Mouse (Mus musculus): ENCODE results near the gene Samd8.

The Samd8 gene

DNA sequence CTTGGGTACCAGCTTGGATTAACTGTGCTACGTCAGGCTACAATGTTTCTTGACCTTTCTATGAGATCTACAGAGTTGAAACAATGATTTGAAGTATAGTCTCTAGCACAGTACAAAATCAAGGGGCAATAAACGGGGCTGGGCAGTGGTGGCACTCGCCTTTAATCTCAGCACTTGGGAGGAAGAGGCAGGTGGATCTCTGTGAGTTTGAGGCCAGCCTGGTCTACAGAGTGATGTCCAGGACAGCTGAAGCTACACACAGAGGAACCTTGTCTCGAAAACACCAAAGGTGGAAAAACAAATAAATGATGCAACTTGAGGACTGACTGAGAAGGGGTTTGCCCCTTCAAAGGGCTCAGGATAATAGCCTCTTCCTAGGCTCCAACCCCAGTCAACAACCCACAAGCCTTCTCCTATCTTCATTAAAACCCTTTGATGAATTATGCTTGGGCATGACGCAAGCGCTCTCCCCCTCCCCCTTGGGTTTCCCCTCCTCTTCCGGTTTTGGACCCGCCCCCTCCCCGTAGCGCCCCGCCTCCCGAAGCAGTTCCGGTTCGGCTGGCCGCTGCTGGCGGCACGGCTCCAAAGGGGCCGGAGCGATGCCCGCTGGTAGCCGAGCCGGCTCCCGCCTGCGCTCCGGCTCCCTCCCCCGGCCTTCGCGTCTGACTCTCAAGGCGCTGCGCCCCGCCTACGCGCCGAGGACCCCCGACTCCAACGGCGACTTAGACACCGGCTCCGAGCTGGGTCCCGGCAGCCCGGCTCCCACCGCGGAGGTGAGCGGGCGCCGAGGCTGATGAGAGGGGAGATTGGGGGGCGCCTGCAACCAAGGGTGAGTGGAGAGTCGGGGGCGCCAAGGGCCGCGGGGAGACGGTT lies at the start of gene Samd8:
Gene Samd8 (plus strand): TSS at position 524 of the 873 bp plus-strand sequence.
- DNase-seq (ENCODE audit: low read depth), result peak; percentile 93

DNA sequence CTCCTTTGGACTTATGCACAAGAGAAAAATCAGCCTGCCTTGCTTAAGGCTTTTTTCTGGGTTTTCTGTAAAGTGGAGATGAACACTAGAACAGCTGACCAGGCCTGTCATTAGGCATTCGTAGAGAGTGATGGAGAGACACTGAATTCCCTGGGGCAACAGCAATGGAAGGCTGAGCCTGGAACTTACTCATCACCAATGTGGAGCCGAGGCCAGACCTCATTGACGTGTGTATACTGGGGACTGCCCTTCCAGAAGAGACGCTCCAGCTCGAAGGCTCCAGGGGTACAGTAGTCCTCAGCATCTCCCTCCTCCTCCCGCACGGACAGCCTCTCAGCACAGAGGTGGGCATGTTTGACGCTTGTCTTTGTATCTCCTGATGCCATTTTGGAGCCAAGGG lies 47.6 kb upstream of the Samd8 start:
- DNase-seq (ENCODE audit: low read depth), result no peak

DNA sequence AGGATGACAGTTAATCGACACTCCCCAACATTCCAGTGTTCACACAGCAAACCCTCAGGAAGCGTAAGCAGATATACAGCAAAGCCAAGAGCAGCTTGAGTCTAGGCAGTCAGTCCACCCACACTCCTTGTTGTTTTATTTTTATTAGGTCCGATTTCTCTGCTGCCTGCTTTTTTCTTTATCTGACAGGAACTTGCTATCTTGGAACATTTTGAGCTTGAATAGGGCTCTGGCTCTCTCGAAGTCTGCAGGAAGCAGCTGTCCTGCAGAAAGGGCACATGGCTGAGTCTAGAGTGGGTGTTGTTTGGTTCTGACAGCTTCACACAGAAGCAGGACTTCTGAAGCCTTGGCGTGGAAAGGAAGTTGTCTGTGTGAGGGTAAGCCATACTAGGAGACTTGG lies 47.1 kb upstream of the Samd8 start:
- no peak for DNase-seq (ENCODE audit: low read depth)

DNA sequence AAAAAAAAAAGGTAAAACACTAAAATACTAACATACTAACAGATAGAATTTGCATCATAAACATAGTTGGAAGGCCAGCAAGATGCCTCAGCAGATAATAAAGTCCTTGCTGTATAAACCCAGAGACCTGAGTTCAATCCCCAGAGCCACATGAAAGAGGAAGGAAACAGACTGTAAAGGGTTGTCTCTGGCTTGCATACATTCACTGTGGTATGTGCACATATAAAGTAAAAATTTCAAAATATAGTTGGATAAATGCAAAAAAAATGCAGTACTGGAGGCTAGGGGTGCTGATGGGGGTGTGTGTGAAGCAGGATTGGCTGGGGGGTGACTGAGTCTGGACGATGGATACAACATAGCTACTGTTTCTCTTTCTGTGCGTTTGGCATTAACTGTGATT lies 44.9 kb upstream of the Samd8 start:
- no peak for DNase-seq (ENCODE audit: low read depth)

DNA sequence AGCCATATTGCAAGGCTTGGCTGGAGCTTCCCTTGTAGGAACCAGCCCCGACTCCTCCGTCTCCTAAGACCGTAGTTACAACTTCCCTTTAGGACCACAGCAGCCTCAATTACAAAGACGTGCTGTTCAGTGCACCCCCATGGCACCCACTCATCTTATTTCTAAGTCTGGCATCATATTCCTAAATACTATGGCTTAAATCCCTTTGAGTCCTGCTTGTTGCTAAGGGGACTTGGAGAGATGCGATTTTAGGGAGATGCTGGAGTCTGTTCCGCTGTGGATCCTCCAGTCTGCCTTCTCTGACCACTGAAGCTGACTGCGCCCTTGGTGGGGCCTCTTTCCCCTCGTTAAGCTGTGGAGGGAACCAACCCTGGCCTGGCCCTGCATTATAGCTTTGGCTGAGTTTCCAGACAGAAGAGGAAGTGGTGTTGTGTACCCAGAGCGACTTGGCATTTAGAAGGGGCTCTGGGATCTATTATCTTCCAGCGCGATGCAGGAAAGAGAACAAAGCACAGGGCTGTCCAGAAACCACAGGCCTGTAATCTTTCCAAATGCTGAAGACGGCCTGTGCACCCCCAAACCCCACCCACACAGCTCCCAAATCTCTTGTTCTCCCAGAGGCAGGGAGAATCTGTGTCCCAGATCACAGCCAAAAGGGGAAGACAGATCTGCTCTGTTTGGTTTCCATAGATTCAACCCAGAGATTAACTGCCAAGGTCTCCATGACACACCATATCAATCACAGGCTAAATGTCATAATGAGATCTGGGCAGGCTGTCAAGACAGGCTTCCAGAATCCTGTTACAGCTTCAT lies 43.4 kb upstream of the Samd8 start:
- peak; percentile 88 for DNase-seq (ENCODE audit: low read depth)

DNA sequence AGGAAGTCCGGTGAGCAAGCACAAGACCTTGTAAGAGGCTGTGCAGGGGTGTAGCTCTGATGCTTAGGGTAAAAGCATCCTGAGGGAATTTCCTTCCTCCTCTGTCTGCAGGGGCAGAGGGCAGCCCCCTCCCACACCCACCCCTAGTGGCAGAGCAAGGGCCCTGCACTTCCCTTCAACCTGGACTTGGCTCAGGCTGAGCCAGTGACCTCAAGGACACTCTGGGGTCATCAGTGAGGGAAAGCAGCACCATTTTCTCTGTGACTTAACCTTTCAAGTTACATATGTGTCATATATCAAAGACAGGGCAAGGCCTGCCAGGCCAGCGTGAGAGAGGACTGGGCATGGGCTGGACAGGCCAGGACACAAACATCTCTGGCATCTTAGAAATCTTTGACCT lies 40.8 kb upstream of the Samd8 start:
- DNase-seq (ENCODE audit: low read depth), result no peak

DNA sequence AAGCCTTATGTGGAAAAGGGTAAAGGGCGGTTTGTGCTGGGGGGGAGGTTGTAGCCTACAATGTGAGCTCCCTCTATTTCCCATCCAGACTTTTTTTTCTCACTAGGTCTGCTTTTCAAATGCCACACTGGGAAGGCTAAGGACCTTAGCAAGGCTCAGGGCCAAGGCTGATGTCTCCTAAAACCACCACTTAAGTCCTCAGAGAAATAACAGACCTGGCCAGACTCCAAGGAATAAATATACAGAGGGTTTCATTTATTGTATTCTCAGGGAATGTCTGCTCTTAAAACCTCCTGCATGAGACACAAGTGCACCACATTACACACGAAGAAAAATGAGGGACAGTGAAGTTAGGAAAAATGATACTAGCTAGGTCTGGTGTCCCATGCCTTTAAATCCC lies 39.1 kb upstream of the Samd8 start:
- no peak for DNase-seq (ENCODE audit: low read depth)

DNA sequence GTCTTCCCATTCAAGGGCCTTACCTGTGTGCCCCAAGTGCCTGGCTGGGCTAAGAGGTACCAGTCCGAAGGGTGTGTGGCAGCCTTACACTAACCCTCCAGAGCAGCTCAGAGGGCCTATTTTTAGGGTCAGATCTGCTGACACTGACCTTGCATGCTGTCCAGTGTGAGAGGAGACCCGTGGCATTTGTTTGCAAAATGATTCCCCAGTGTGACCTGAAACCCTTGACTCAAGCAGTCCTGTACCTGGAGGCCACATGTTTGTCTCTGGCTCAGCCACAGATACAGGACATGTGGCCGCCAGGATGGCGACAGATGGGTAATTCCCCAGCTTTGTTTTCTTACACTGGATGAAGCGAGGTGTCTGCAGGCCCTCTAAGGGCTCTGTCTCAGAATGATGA lies 35.8 kb upstream of the Samd8 start, which contains the start of gene Dupd1:
Gene Dupd1 (minus strand): TSS at position 91 of the 400 bp plus-strand sequence.
- no peak for DNase-seq (ENCODE audit: low read depth)

DNA sequence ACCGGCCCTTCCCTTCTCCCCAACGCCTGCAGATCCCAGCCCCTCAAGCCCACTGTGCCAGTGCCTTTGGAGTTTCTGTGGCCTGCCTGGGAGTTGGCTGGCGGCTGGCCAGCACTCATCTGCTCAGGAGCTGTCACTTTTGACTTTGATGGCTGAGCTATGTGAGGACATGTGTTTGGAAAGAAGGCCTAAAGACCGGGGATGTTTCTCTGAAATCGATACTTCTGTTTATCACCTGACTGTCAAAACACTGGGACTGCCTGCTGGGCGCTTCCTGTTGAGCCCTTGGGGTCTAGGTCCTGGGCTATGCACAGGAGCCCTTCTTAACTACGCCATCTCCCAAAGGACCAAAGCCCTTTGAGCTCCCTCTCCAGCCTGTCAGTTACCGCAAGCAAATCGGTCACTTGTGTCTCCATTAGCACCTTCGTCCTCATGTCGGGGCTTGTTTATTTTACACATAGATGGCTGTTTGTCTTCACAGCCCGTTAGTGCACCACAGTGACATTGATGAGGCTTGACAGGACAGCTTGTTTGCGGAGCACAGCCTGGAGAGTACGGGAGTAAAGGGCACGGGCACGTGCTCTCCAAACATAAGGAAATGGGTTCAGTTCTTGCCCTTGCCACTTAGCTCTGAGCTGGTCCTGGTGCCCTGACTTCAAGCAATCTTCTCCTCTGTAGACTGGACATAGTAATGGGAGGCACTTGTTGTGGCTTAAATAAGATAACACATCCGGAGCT lies 30.5 kb upstream of the Samd8 start:
- no peak for DNase-seq (ENCODE audit: low read depth)

DNA sequence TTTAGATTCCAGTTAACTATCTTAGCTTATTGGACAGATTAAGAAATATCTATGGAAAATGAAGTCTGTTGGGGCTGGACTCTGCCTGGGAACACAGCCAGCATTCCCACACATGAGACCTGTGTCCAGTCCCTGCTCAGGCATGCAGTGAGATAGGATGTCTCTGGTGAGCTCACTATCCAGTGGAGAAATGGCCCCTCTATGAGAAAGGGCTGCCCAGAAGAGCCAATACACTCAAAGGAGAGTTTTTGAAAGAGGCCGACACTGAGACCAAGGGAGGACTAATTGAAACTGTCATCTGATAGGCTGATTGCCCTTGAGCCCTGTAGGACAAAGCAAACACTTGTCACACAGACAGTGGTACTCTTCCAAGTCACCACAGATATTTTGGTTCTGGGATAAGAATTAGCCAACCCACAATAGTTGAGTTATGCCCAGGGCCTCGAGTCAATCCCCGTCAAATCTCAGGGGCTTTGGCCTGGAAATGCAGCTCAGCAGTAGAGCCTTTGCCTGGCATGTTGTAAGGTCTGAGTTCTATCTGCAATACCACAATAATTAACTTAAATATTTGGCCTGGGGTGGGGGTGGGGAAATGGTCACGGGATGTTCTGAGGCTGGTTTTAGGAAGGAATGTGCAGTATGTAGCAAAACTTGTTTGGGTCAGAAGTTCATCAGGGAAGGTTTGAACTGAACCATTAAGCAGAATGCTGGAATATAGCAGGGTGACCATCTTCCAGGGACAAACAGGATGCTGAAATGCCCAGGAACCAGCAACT lies 29.7 kb upstream of the Samd8 start:
- DNase-seq (ENCODE audit: low read depth), result peak; percentile 43

DNA sequence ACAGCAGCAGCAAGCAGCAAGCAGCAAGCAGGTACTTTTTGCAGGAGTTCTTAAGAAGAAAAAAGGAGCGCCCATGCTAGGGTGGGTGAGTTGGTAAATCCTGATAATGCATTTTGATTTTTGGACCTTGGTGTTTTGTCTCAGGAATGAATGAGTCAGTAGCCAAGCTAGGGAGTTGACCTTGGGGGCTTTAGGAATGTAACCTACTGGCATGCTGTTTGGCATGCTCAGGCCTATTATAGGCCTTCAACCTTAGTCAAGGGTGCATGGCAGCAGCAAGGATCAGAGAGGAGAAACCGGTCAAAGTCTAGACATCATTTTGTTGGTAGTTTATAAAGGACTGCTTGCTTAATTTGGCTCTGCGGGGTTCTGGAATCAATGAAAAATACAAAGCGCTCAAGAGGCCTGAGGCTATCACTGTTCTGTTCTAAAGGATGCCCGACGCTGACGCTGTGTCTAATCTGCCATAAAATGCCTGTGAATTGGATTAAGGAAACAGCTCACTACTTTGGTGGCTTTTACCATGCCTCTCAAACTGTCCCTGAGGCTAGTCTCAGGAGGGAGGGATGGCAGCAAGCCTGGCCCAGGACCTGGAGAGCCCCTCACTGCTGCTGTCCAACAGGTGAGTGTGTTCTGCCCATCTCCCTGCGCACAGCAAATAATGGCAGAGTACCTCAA lies 28.2 kb upstream of the Samd8 start:
- no peak for DNase-seq (ENCODE audit: low read depth)

DNA sequence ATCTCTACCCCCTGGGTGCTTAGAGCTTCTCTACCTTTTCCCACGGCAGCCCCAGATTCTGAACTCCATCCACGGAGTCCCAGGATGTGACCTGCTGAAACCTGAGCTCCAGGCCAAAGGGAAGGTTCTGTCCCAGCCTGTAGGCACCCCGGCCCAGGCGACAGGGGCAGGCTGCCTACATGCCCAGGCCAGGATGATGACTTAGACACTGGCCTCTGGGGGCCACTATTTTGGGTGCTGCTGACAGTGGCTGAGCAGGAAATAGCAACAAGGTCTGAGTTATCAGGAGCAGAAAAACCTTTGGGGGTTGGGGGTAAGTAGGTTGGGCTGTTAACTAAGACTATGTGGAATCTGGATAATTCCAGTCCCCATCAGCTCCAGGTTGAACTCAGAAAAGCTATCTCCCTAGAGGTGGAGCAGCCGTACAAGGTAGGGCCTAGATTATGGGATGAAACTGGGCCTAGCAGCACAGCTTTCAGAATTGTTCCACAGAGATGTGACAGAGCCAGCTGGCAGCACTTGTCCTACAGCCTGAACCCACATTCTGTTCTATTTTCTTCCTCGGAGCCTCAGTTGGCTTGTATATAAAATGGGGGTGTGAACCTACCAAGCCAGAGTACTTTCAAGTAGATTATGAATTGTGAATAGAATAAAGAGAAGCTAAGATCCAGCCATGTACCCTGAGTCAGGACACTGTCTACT lies 21.1 kb upstream of the Samd8 start:
- no peak for DNase-seq (ENCODE audit: low read depth)

DNA sequence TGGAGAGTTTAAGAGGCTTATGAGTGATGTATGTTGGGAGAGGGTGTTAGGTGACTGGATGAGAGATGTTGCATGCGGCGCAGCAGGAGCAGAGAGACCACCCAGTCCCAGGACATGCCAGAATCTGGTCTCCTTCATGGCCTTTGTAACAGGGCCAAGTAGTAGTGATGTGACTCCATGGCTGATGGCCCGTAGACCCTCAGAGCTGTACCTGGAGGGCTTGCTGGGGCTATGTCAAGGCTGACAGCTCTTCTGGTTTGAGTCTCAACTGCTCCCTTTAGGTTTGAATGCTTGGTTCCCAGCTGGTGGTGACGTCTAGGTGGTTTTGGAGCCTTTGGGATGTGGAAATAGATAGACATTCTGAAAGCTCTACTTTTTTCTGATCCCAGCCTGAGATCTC lies 20.4 kb upstream of the Samd8 start:
- DNase-seq (ENCODE audit: low read depth), result no peak

DNA sequence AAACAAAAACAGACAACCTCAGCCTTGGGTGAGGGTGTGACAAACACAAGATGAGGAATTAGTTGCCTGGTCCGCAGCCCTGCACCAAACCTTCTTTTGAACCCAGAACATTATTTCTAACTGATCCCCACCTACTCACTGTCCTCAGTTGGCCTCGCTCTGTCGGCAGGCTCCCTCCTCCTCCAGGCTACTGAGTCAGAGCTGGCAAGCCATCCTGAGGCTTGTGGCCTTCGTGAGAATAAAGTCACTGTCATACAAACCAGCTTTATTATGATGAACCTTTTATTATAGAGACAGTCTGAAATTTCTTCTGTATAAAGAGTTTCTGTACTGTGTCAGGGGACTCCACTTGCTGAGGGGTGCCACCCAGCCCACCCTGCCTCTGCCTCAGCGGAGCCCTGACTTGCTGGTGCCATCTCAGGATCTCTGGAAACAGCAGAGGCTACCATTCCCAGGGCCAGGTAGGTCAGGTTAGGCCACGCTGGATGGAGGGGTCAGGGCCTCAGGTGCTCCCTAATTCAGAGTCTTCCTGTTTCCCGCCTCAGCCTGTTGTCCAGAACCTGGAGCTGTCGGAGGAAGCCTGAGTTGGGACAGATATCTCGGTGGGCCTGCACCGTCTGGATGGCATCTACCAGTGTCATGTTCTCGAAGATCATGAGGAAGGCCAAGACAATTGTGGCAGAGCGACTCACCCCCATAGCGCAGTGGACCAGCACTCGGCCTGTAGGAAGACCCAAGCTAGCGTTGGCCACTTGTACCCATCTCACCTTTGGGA lies 17.0 kb upstream of the Samd8 start:
- no peak for DNase-seq (ENCODE audit: low read depth)

DNA sequence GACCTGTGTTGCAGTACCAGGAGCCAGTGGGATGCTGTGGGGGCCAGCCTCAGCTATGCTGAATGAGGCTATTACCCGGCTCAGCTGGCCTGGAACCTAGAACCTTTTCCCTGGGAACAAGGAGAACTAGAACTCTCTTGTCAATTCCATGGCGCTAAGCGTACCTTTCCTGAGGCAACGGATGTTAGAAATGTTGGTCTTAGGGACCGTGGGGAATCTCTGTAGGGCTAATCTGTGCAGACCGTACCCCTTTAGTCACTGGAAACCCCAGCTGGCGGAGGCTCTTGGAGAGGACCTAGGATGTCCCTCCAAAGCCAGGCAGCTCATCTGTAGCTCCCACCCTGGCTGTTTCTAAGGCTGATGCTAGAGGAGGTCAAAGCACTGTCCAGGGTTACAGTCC lies 10.0 kb upstream of the Samd8 start:
- no peak for DNase-seq (ENCODE audit: low read depth)

DNA sequence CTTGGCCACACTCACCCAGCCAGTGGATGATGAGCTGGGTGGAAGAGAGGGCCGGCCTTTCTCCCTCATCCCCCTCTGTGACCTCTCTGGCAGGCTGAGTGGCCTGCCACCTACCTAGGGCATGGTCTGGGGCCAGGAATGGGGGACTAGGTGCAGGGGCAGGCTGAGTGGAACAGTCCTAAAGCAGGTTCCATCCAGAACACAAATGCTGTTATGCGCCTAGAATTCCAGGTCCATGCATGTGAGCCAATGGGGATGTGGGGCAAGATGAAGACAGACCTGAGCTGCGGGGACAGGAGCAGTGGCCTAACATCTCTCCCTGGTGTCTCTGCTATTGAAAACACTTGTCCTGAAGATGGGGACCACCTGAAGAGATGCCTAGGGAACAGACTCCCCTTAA lies 9.0 kb upstream of the Samd8 start:
- no peak for DNase-seq (ENCODE audit: low read depth)

DNA sequence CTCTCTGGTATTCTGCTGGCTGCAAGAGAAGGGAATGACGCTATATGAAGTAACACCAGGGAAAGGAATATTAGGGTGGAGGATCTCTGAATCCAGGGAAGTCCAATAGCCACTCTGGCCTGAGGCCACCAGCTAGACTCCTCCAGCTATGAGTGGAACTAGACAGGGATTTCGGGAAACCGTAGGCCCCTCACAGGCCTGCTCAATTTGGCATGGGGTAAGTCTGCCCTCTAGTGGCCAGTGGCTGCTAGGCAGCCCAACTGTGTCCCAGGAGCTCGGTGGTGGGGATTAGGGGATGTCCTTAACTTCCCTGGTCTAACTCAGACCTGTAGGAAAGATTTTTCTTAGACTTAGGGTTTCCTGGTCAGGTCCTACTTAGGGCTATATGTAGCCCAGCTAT lies 8.5 kb upstream of the Samd8 start:
- peak; percentile 90 for DNase-seq (ENCODE audit: low read depth)

DNA sequence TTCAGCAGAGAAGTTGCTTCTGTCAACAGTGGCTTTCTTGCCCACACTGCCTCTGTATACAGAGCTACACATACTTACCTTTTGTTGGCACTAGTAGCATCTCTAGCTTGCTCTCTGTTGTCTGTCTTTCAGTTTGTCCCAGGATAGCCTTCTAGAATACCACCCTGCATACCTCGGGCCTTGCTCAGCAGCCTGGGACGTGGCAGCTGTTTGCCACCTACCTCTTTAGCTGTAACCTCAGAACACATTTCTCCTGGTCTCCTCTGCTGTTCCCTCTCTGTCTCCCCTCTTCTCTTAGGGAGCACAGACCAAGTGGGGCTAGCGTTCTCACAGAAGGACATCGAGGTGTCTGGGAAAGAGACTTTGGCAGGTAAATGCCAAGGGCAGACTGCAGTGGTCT lies 7.9 kb upstream of the Samd8 start:
- no peak for DNase-seq (ENCODE audit: low read depth)

DNA sequence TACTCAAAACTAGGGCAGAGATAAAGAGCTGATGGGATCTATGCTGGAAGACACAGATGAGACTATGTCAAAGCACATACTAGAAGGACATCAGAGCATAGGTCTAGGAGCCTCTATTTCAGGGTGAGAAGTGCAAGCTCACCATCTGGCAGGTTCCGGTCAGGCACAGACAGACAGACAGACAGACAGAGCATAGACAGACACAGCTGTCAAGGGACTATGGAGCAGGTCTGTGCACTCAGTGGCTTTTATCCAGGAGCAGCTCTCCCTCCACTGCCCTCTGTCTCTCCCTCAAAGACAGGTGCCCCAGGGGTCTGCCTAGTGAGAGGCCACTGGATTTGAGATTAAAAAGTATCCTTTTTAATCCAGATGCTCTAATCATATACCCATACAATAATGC lies 6.2 kb upstream of the Samd8 start:
- DNase-seq (ENCODE audit: low read depth), result no peak

DNA sequence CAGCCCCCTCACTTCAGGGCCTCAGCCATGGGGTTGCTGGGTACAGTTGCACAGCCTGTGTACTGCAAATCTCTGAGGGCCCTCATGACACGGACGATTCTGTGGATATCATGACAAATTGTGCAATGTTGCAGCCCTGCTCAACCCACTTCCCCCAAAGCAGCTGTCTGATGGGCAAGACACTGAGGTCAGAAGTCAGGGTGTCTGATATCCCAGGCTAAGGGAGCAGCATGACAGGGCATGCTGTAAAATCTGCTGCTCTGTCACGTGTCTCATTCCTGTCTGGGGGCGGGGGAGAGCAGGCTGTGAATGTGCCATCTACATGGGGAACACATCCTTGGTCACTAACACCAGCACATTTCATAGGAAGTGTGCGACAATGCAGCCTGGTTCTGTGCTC lies 5.2 kb upstream of the Samd8 start:
- no peak for DNase-seq (ENCODE audit: low read depth)
